8 mouse cellular contexts compared by ENCODE assay signal in the genomic region with DNA sequence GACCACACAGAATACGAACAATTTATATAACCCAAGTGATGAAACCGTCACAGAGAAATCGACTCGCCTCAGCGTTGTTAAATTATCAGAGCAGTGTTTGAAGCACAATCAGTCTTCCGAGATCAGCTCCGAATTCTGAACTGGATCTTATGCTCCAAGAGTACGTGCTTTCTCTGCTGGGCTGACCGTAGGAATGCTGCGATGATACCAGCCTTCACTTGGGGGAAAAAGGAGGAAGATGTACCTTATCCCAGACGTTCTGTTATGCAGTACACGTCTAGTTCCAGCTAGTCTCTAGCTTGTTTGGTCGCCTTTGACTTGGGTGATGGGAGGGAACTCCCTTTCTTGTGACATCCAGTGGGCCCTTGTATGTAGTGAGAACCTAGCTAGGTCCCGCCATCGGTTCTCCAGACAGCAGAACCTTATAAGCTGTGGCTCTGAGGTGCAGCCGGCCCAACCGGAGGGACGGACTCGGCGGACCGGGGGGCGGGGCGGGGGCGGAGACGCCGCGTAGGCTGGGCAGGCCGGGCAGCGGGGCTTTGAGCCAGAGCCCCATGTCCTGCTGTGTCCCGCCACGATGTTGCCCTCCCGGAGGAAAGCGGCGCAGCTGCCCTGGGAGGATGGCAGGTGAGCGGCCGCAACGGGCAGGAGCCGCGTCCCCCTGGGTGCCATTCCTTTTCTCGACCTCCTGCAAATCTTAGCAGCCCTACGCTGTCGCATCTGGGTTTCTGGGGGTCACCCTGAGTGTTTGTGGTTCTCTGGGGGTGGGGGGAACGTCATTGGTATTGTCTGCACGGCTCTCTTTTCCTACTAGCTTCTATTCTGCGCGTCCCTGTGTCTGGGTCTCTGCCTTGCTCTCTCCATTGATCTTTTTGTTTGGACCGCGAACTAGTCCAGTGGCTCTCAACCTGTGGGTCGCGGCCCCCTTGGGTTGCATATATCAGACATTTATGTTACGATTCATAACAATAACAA. TPM values are rescaled to one million over a fixed set of nuclear protein-coding genes. Genes with fewer than 3 reads are reported as not detected.
DNase-seq lines count a peak whose midpoint lies in the region; ATAC-seq and TF ChIP-seq lines count a peak whose summit lies in the region.

A gene (plus strand): TSS at position 331 of the 975 bp plus-strand sequence.

- H3K36me3 ChIP-seq in ES-Bruce4 (ENCODE audit: control insufficient read depth, insufficient read depth, low read length, poor library complexity, severe bottlenecking): peaks cover 23% of the 10 kb centered on the region
- peaks cover 21% of the 10 kb centered on the region for H3K36me3 ChIP-seq in forebrain, embryonic 16.5 days (ENCODE audit: control insufficient read depth, insufficient read depth)
- H3K36me3 ChIP-seq in neural tube, embryonic 15.5 days: peaks cover 47% of the 10 kb centered on the region

- H3K27me3 ChIP-seq in ES-Bruce4 (ENCODE audit: control insufficient read depth, insufficient read depth, low read length, poor library complexity, severe bottlenecking): no peaks in the 10 kb centered on the region
- H3K27me3 ChIP-seq in forebrain, embryonic 16.5 days (replicated peaks; ENCODE audit: control insufficient read depth, insufficient read depth, low read length): no peaks in the 10 kb centered on the region
- no peaks in the 10 kb centered on the region for H3K27me3 ChIP-seq in neural tube, embryonic 15.5 days (replicated peaks)

- H3K9ac ChIP-seq in ES-Bruce4 (ENCODE audit: low read depth, poor library complexity, severe bottlenecking): peak within 1 kb of the TSS; percentile 66
- peak within 1 kb of the TSS; percentile 95 for H3K9ac ChIP-seq in forebrain, embryonic 16.5 days (replicated peaks; ENCODE audit: low read depth, low read length)
- H3K9ac ChIP-seq in neural tube, embryonic 15.5 days (replicated peaks): peak within 1 kb of the TSS; percentile 93

- no peaks in the 10 kb centered on the region for H3K4me1 ChIP-seq in ES-Bruce4 (ENCODE audit: control insufficient read depth, insufficient read depth, low read length)
- H3K4me1 ChIP-seq in forebrain, embryonic 16.5 days (replicated peaks; ENCODE audit: control insufficient read depth, insufficient read depth, low read length): peaks cover 9% of the 10 kb centered on the region
- H3K4me1 ChIP-seq in lung, adult 2 months (ENCODE audit: control insufficient read depth, insufficient read depth, low read length): peaks cover 6% of the 10 kb centered on the region; the same call in 1 of the 2 replicates
- peaks cover 40% of the 10 kb centered on the region for H3K4me1 ChIP-seq in neural tube, embryonic 15.5 days

- TF ChIP-seq EP300 in ES-Bruce4 (IDR thresholded peaks at IDR 0.05; ENCODE audit: insufficient read depth, low read depth, low read length): no peak; the same call in 1 of the 2 replicates

- H3K9me3 ChIP-seq in ES-Bruce4 (replicated peaks; ENCODE audit: control insufficient read depth, insufficient read depth, low read length, poor library complexity, severe bottlenecking): no peaks in the 10 kb centered on the region
- no peaks in the 10 kb centered on the region for H3K9me3 ChIP-seq in forebrain, embryonic 16.5 days (ENCODE audit: control insufficient read depth, low read length)
- H3K9me3 ChIP-seq in neural tube, embryonic 15.5 days (replicated peaks): no peaks in the 10 kb centered on the region

- ATAC-seq in forebrain, embryonic 16.5 days: peak; percentile 91
- peak; percentile 90 for ATAC-seq in neural tube, embryonic 15.5 days (ENCODE audit: low FRiP score)

- intact Hi-C loops in heart, postnatal 25 days (cut with DNase I): loop anchor here (1.0 kb wide), 1 partner anchor 22 kb away; no protein-coding TSS in a partner anchor

- H3K4me3 ChIP-seq in ES-Bruce4 (ENCODE audit: low read depth, low read length): peak within 1 kb of the TSS; percentile 97
- peak within 1 kb of the TSS; percentile 97 for H3K4me3 ChIP-seq in forebrain, embryonic 16.5 days (replicated peaks; ENCODE audit: low read length)
- peak within 1 kb of the TSS; percentile 97 for H3K4me3 ChIP-seq in lung, adult 2 months (replicated peaks; ENCODE audit: extremely low read depth, low read depth, low read length)
- peak within 1 kb of the TSS; percentile 96 for H3K4me3 ChIP-seq in neural tube, embryonic 15.5 days (replicated peaks)

- DNase-seq in cerebellum, adult 11 months: peak; percentile 82
- DNase-seq in heart, postnatal 25 days (ENCODE audit: low spot score): peak; percentile 73
- DNase-seq in layer of hippocampus, adult 18-20 months (ENCODE audit: low spot score in 2 of 2): peak; percentile 72 to 88
- DNase-seq in lung, adult 2 months: peak; percentile 87
- DNase-seq in testis, postnatal 14 days (ENCODE audit: low spot score): peak; percentile 84

- peak within 1 kb of the TSS; percentile 56 for H3K4me2 ChIP-seq in forebrain, embryonic 16.5 days (ENCODE audit: low read length)
- peak within 1 kb of the TSS; percentile 76 for H3K4me2 ChIP-seq in neural tube, embryonic 15.5 days

- 9% methylated on average over 51 of the region's 51 CpGs for WGBS in forebrain, embryonic 16.5 days
- WGBS in lung, adult 2 months: 8% methylated on average over 49 of the region's 51 CpGs
- 10% methylated on average over 51 of the region's 51 CpGs for WGBS in neural tube, embryonic 15.5 days

- no peak for TF ChIP-seq CTCF in ES-Bruce4 (IDR thresholded peaks at IDR 0.05; ENCODE audit: low read depth, low read length)
- no peak for TF ChIP-seq CTCF in lung, adult 2 months (IDR thresholded peaks at IDR 0.05; ENCODE audit: insufficient read depth, low read length)

- peak; percentile 64 for TF ChIP-seq POLR2A in ES-Bruce4 (IDR thresholded peaks at IDR 0.05; ENCODE audit: insufficient read depth, low read length)
- TF ChIP-seq POLR2A in lung, adult 2 months (IDR thresholded peaks at IDR 0.05; ENCODE audit: borderline replicate concordance, extremely low read depth, low read depth, low read length): peak; percentile 66; the same call in 1 of the 2 replicates

- no peak within 1 kb of the TSS for H3K27ac ChIP-seq in ES-Bruce4 (ENCODE audit: insufficient read depth, low read length)
- peak within 1 kb of the TSS; percentile 75 for H3K27ac ChIP-seq in forebrain, embryonic 16.5 days (ENCODE audit: low read length)
- peak within 1 kb of the TSS; percentile 86 for H3K27ac ChIP-seq in neural tube, embryonic 15.5 days (replicated peaks)

RNA-seq across cellular contexts. Expression of the gene that starts here (rescaled TPM):
- polyA plus RNA-seq in ES-Bruce4 (2011; ENCODE audit: insufficient read depth, insufficient read length, low read depth, missing spikeins): 10.3 and 10.5 TPM in 2 replicates
- 29.9 and 41.4 TPM in 2 replicates for polyA plus RNA-seq in forebrain, embryonic 16.5 days (2015; fragmentation: Nextera tagmentation; extraction: Ambion mirVana)
- 10 to 100 TPM in 1 of 2 experiments, 1 to 10 TPM in 1; 9.6 to 10.4 TPM for total RNA-seq in heart, postnatal 25 days (2021)
- total RNA-seq in layer of hippocampus, adult 18-20 months (2021): 10 to 100 TPM; 25.9 to 26.7 TPM
- 21.2 TPM in 2 replicates for polyA plus RNA-seq in lung, adult 2 months (2012; rRNA removed)
- polyA plus RNA-seq in neural tube, embryonic 15.5 days (2015; fragmentation: Nextera tagmentation; extraction: Ambion mirVana): 45.5 and 48.3 TPM in 2 replicates
